Mouse (Mus musculus) Patski (cell line): ENCODE measurements at regions not wholly inside any gene's neighbourhood (a gene's known extent, or its start where the extent isn't known, plus 50 kb on each side); places are given as distances from the start of the nearest gene placed in this dataset.

ENCODE experiments used
- ATAC-seq: fragments of 100-300 bp; one replicate; pipeline ENCODE4 v1.8.0; 2021
- CTCF ChIA-PET: fragments of 350-600 bp; sonication (Branson Sonifier 250); formaldehyde crosslinking; loops from one replicate; lab custom pipeline; 2022; ENCODE audit warnings: inconsistent platforms; lab: Charles Lee
- POLR2A ChIA-PET: fragments of 350-600 bp; sonication (Branson Sonifier 250); formaldehyde crosslinking; loops from one replicate; lab custom pipeline; 2022; ENCODE audit warnings: antibody characterized with exemption, inconsistent platforms; lab: Charles Lee
- DNase-seq: peaks from one replicate; pipeline ENCODE4 v3.0.0-alpha.2; 2011; ENCODE audit warnings: low read depth, low spot score
- H3K27me3 ChIP-seq: fragments of 371-371 bp; one replicate; pipeline ENCODE4 v1.5.1; 2021
- CTCF ChIP-seq: fragments of 100-300 bp; IDR thresholded peaks from one replicate; pipeline ENCODE4 v1.5.1; 2021
- in situ Hi-C: fragments of 300-500 bp; cut with MboI; formaldehyde crosslinking; loops from 3 replicates; pipeline ENCODE4 v1.11.1; 2018; ENCODE audit warnings: low pct_unique_long_range_greater_than_20kb, mixed read lengths

DNA sequence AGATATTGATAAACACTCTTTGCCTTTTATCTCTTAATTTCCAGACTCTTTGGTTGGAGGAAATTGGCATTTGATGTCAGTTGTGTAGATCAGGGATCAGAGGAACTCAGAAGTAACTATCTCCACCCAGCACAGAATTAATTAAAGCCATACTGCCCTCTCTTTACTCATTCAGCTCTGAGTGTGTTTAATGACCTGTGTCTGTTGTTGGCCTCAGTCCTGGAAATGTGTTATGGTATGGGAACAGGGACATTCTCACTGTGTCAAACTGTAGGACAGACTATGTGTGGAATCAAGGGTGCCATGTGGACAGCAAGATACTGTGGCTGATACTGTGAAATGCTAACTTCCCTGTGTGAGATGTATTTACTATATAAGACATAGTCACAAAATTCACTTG lies 151.3 kb upstream of the Nrp1 start:
- ChIA-PET CTCF (no interaction called here), POLR2A (interaction anchor here (1.2 kb wide), 1 partner anchor 155 kb away, joined by 3 read pairs; no protein-coding TSS in a partner anchor)
- no peak for ATAC-seq
- no peak for TF ChIP-seq CTCF
- in situ Hi-C loops = no loop called here
- no peaks in the 10 kb centered on the region for H3K27me3 ChIP-seq
- DNase-seq = no peak

- POLR2A ChIA-PET = no interaction called here
- CTCF ChIA-PET = no interaction called here
- ATAC-seq = no peak
- TF ChIP-seq CTCF = no peak
- no peak for DNase-seq
- in situ Hi-C loops = no loop called here
- no peaks in the 10 kb centered on the region for H3K27me3 ChIP-seq
Observed at GRCm38 (mm10) chr8:128210761-128211160, 147.6 kb upstream of the Nrp1 start.

GRCm38 (mm10) chr8:128212223-128212622 lies 146.2 kb upstream of the Nrp1 start:
- in situ Hi-C loops = no loop called here
- no peak for DNase-seq
- no peaks in the 10 kb centered on the region for H3K27me3 ChIP-seq
- ChIA-PET CTCF (interaction anchor here (1.4 to 1.6 kb wide), 2 partner anchors 10 to 13 kb away, joined by 3 to 4 read pairs; no protein-coding TSS in a partner anchor), POLR2A (no interaction called here)
- no peak for TF ChIP-seq CTCF
- ATAC-seq = no peak

- no peaks in the 10 kb centered on the region for H3K27me3 ChIP-seq
- peak; percentile 47 for DNase-seq
- no peak for TF ChIP-seq CTCF
- in situ Hi-C loops = no loop called here
- no peak for ATAC-seq
- ChIA-PET POLR2A (no interaction called here), CTCF (interaction anchor here (1.5 kb wide), 1 partner anchor 987 kb away, joined by 3 read pairs; no protein-coding TSS in a partner anchor)
Observed at GRCm38 (mm10) chr8:128214256-128214655, 144.1 kb upstream of the Nrp1 start.

DNA sequence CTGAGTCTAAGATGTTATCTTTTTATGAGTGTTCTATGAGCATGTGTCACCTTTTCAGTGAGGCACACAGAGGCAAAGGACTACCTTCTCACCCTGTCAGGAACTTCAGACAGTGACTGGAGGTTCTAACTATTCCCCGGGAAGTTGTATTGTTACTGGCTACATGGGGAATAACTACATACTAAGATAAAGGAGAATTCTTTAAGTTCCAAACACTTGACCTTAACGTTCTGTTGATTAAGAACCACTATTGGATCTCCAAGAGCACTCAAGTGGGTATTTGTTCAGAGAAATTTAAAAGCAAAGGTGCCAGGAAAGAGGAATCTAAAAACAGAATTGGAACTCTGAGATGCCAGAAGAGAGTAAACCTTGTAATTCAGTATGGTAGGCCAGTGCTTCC lies 139.5 kb upstream of the Nrp1 start:
- no peaks in the 10 kb centered on the region for H3K27me3 ChIP-seq
- ChIA-PET POLR2A (no interaction called here), CTCF (no interaction called here)
- in situ Hi-C loops = no loop called here
- DNase-seq (no peak), ATAC-seq (no peak)
- no peak for TF ChIP-seq CTCF

DNA sequence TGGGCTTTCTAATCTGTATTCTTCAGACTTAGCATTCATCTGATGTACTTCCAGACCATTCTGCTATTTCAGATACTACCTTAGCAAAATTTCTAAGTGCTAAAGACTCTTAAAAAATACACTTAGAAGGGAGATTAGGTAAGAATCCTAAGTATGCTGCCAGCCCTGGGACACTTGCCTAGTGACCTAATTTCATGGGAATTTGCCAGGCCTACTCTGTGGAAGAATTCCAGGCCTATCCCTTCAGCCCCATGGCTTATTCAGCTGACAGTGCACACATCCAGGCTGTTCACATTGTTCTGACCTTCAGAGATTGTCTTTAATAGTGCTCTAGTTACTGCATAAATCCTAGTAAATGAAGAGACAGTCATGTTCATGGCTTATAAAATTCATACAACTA lies 138.9 kb upstream of the Nrp1 start:
- ChIA-PET POLR2A (no interaction called here), CTCF (interaction anchor here (1.1 kb wide), 1 partner anchor 54 kb away, joined by 3 read pairs; no protein-coding TSS in a partner anchor)
- in situ Hi-C loops = no loop called here
- peak; percentile 71 for DNase-seq
- H3K27me3 ChIP-seq = no peaks in the 10 kb centered on the region
- peak; percentile 79 for ATAC-seq
- no peak for TF ChIP-seq CTCF

GRCm38 (mm10) chr8:128223092-128223491 lies 135.3 kb upstream of the Nrp1 start:
- in situ Hi-C loops = no loop called here

DNA sequence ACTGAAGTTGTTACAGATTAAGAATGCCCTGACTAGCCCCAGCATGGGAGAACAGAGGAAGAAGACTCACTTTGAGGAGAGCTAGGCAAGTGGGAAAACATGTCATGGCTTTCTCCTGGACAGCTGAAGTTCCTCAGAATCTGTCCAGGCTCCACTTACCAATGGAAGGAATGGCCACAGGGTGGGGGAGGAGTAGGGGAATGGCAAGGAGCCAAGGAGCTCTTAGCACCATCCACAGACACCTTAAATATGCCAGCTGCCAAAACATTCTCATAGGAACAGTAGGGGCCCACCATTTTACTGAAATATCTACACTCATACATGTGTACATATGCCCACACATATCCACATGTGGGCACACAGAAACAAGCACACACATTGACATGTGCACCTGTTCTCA lies 134.9 kb upstream of the Nrp1 start:
- DNase-seq (no peak), ATAC-seq (no peak)
- POLR2A ChIA-PET = no interaction called here
- no peaks in the 10 kb centered on the region for H3K27me3 ChIP-seq
- TF ChIP-seq CTCF = no peak
- in situ Hi-C loops = no loop called here
- CTCF ChIA-PET = no interaction called here

More at GRCm38 (mm10) chr8:128223092-128223491, 135.3 kb upstream of the Nrp1 start:
- DNase-seq = no peak
- peak; percentile 39 for ATAC-seq
- ChIA-PET POLR2A (interaction anchor here (0.7 kb wide), 1 partner anchor 25 kb away, joined by 6 read pairs; no protein-coding TSS in a partner anchor), CTCF (no interaction called here)
- no peaks in the 10 kb centered on the region for H3K27me3 ChIP-seq
- no peak for TF ChIP-seq CTCF

GRCm38 (mm10) chr8:128225123-128225522 lies 133.3 kb upstream of the Nrp1 start:
- POLR2A ChIA-PET = interaction anchor here (0.6 to 1.0 kb wide), 2 partner anchors 12 to 453 kb away, joined by 3 read pairs; no protein-coding TSS in a partner anchor
- H3K27me3 ChIP-seq = no peaks in the 10 kb centered on the region
- CTCF ChIA-PET = interaction anchor here (0.8 to 1.8 kb wide), 4 partner anchors 11 to 138 kb away, joined by 3 to 5 read pairs (median 3); no protein-coding TSS in a partner anchor
- no peak for DNase-seq
- TF ChIP-seq CTCF = no peak
- in situ Hi-C loops = no loop called here
- no peak for ATAC-seq

DNA sequence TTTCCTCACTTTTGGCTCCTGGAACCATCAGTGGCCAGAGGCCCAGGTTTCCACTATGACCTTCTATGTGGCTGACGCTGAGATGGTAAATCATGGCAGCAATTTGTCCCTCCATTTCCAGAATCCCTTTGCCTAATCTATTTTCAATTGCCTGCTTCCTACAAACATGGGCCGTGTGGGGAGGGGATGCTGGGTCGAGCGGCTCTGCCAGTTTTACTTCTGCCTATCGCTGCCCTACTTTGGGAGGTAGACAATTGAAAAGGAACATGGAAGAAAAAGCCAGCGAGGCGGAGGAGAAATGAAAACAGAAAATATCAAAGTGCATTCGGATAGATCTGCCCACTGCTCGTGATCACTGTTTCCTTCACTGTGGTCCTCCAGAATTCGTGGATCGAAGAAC lies 123.3 kb upstream of the Nrp1 start:
- in situ Hi-C loops = no loop called here
- no peak for TF ChIP-seq CTCF
- DNase-seq (no peak), ATAC-seq (no peak)
- ChIA-PET POLR2A (no interaction called here), CTCF (interaction anchor here (0.8 kb wide), 1 partner anchor 122 kb away, joined by 3 read pairs; no protein-coding TSS in a partner anchor)
- H3K27me3 ChIP-seq = no peaks in the 10 kb centered on the region

DNA sequence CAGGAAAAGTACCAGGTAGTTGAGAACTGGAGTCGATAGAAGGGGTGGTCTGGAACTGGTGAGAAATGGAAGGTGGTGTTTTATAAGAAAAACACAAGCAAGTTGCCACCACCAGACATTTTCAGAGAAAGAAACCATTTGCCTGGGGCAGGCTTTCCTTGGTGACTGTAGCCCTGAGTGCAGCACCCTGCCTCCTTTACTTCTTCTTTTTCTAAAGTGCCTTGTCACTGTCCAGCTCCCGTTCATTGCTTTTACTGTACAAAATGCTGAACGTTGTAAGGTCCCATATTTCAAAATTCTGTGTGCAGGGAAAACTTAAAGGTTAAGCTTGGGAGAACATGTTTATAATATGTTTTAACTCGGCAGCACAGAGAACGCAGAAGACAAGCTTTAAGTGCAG lies 122.9 kb upstream of the Nrp1 start:
- no peak for DNase-seq
- ChIA-PET CTCF (interaction anchor here (0.8 to 1.8 kb wide), 2 partner anchors 9 to 122 kb away, joined by 3 to 6 read pairs; no protein-coding TSS in a partner anchor), POLR2A (no interaction called here)
- ATAC-seq = no peak
- no peaks in the 10 kb centered on the region for H3K27me3 ChIP-seq
- in situ Hi-C loops = no loop called here
- TF ChIP-seq CTCF = no peak
